Mouse (Mus musculus) gastrocnemius, postnatal 4 days (tissue): ENCODE measurements around the gene Pitpnm3. TPM values are rescaled to one million over a fixed set of nuclear protein-coding genes. Genes with fewer than 3 reads are reported as not detected.
A peak's percentile ranks its signal among the peaks of the same experiment; 100 is the strongest.

Experiments used
- DNase-seq, 2 experiments: peaks; one replicate each; pipeline ENCODE4 v3.0.0; 2021 to 2022; ENCODE audit warnings: low spot score in 2 of 2, mixed read lengths in 2 of 2
- total RNA-seq, 2 experiments: library from RNA; stranded (reverse); gene quantifications; 2 replicates each; pipeline ENCODE4 v1.2.3; 2021

The Pitpnm3 gene
- total RNA-seq, 2 experiments from 2014 or later: 1.4 to 1.5 TPM

DNA sequence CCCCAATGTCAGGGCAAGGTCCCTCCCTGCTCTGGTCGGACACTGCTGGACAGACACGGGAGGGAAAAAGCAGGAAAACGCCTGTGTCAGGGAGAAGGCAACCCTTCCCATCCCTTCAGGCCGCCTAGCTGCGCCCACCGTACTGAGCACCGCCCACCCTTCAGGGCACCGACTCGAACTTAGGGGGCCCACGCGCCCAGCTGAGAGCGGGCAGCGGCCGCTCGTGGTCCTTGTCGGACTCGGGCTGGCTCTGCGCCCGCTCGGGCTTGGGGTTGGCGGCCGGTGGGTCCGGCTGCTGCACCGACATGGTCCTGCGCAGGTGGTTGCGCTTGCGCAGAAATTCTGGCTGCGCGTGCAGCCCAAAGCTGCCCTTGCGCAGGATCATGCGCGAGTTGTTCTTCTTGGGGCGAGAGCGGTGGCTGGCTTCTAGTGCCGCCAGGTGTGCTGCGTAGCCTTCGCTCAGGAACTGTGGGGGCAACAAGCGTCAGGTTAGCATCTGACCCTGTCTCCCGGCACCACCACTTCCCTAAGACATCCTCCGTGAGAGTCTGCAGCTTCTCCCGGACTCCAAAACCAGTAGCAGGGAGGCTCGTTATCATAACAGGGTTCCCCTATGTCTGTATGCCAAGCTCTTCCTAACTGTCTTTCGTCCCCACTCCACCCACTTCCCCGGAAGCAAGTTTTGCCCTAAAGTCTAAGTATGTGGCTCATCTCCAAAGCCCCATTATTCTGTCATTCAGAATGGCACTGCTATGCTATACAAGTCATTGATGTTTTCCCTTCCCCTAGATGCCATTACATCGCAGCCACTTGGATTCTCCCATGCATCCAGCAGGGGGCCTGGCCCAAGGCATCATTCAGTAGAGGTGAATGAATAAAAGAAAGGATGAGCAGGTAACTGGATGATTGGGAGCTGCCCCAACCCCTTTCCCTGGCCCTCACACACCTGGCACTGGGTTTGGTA is 84.4 kb downstream of the Pitpnm3 start:
- DNase-seq: peak in 1 of 2 experiments; percentile 33

DNA sequence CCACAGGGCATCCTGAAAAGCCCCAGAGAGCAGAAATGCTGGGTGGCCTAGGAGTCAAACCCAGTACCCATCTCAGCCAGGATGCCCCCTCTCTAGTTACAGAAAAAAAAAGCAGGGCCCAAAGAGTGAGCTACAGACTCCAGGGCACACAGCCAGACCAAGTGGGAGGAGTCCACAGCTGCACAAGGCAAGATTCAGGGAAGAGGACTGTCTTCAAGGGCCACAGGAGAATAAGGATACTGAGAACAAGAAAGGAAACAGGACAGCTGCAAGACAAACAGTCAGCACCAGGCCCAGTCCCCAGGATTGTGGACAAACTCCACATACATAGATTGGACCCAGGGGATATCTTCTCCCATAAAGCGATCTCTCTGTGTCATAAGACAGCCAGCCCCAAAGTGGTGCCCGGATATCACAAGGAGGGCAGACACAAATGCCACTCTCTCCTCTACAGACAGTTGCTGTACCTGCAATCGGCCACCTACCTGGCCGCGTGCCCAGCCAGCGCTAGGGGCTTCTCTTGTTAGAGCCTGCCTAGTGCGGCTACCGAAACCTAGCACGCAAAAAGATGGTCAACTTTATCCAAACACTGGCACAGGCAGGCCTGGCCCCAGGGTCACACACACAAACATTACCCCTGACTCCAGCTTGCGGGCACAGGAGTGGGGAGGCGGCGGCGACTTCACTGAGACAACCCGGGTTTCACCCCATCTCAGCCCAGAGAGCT is 85.2 kb downstream of the Pitpnm3 start:
- peak in 1 of 2 experiments; percentile 40 for DNase-seq

DNA sequence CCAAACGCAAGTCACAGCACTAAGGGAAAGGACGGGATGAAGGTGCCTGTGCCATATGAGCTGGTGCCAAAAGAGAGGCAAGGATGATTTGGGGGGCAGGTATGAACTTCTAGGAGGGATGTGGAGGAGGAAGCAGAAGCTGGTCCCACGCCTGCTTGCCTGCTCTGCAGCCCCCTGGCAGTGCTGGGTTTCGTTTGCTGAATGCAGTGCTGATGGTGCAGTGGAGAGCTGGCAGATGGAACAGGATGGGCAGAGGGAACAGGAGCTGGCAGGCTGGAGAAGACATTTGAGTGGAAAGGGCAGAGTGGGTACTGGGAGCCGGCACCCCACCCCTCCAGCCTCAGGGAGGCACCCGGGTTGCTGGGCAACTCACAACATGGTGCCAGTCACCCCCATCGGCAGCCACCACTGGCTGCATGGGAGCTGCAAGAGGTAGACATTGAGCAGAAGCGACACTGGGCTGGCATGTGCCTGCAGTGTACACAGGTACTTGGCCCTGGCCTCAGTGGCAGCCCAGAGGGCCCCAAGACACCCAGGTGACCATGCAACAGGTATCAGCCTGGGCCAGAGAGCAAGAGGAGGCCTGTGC is 86.3 kb downstream of the Pitpnm3 start:
- no peak for DNase-seq

DNA sequence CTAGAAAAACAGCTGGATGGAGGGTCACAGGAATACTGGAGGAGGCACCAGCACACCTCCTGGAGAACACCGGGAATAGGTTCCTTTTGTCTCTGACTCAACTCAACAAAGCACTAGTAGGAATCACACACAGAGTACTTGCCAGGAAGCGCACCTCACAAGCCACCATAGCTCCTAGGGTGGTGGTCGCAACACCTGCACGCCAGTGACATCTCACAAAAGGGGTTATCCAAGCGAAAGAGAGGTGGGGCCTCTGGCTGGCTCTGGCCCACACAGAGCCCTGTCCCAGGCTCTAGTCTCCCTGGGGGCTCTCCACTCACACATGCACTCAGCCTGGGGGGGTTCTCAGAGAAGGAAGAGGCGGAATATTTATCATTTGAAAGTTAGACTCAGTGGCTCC is 86.8 kb downstream of the Pitpnm3 start:
- no peak for DNase-seq

DNA sequence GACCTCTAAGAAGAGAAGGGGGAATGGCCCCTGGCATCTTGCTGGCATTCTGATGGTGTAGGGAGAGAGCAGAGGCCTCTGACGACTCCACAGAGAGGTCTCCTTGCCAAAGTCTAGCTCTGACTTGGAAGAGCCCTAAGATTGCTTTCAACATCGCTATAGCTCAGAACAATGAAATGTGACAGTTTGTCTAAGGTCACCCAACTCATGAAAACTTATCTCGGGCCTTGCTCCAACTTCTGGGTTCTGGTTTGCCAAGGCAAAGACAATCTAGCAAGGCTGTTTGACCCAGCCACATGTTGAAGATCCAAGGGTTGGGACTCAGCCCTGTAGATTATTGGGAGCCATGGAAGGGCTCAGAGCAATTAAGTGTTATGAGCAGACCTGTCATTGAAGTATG is 91.3 kb downstream of the Pitpnm3 start:
- DNase-seq: no peak

DNA sequence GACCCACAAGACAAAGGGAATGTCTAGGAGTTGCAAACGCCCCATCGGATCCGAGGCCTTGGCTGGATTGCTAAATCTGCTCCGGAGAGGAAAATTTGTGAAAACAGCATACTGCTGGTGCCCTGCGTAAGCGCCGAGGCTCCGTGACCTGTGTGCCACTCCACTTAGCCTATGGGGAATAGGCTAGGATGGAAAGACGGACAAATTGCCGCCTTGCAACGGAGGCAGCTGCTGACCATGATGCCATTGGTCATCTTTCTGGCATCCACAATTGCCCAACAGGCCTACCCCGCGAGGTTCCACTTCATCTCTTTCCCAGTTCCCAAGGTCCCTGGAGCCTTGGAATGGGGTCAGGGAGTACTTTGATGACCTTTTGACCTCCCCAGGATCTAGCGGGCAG is 92.9 kb downstream of the Pitpnm3 start:
- no peak for DNase-seq

DNA sequence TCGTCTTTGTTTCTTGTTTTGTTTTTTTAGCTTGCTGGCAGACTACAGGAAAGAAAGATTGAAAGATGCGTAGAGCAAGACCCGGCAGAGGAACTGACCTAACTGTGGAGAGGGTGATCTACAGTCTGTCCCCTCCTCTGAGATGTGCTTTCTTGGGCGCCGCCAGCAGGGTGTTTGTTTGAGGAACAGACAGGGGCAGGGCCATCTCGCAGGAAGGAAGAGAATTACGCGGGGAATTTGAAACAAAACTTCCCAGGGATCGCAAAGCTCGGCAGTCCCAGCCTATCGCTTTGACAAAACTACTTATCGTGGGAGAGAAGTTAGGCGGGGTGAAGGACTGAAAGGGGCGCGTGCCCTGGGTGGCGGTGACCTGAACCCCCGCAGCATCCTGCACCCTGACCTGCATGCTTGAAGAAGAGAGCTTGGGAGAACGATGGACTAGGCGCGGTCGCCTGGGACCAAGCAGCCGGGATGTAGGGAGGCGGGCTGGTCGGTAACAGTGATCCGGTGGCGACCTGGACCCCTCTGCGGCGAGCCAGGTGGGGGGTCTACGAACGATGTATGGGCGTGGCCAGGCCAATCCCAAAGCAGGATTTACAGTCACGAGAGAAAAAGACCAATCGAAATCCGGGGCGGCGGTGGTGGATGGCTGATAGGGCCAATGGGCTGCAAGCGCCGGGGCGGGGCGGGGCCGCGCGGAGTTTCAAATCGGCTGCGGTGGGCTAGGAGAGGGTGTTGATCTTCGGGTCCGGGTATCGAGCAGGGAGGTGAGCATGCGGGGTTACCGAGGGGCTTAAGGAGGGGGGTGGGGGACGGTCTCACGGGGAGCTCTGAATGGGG is 93.6 kb downstream of the Pitpnm3 start, which contains the start of gene Pimreg:
Pimreg (plus strand) TSS at position 265 of the 840 bp plus-strand sequence.
- DNase-seq: peak; percentile 72 to 88

DNA sequence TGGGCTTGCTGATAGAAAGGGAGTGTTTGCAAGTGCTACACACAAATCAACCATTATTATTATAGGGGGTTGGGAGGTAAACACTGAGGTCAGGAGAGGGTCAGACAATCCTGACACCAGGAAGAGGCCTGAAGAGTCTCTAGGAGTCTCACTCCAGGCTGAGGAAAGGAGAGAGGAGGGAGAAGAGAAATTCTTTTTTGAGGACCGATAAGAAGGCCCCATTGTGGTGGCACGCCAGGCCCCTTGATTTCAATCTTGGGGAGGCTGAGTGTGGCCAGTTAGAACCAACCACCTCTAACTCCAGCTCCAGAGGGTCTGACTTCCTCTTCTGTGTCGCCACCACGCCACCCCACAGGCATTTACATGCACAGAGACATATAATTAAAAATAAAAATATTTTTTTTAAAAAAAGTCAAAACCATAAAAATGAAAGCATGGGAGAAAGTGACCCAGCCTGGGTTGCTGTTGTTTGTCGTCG is 94.2 kb downstream of the Pitpnm3 start:
- DNase-seq: no peak

DNA sequence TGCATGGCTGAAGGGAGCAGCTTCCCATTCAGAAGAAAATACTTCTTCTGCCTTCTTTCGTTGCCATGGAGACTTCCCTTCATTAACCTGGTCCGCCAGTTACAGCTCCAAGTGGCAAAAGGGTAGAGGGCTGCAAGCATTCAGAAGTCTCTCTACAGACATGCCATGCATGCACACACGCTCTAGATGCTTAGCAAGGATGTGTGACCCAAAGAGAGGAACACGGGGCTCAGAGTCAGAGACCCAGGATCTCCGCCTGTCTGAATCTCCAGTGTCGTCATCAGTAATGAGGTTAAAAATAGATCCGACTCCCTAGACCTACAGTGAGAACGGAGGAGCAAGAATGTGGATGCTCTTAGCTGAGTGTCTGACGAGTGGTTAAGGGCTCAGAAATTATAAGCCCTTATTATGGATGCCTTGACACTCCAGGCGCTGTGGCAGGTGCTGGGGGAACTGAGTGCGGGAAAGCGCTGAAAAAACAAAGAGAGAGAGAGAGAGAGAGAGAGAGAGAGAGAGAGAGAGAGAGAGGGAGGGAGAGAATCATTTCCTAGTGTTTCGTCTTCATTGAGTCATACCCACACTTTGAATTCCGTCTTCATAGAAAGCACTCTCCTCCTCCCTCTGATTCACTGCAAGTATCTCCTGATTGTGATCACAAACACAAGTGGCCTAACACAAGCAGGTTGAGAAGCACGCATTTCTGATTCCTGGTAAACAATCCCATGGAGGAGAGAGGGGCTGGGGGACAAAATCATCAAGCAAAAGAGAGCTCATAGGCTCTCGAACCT is 95.8 kb downstream of the Pitpnm3 start:
- no peak for DNase-seq

DNA sequence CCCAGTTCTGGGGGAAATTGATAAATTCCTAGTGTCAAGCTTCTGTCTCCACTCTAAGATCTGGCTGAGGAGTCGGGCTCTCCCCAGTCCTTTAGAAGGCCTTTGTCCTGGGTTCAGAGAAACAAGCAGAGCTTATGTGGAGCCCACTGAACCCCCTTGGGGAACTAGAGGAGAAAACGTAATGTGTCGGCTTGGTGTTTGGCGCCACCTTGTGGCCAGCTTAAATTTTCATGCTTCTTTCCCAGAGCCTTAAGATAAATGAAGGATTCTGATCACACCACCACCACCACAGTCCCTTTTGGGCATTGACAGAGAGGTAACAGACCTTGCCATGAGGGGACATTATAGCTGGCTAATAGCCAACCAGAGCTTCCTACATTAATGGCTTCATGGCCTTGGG is 97.6 kb downstream of the Pitpnm3 start:
- DNase-seq: peak; percentile 44 to 68

DNA sequence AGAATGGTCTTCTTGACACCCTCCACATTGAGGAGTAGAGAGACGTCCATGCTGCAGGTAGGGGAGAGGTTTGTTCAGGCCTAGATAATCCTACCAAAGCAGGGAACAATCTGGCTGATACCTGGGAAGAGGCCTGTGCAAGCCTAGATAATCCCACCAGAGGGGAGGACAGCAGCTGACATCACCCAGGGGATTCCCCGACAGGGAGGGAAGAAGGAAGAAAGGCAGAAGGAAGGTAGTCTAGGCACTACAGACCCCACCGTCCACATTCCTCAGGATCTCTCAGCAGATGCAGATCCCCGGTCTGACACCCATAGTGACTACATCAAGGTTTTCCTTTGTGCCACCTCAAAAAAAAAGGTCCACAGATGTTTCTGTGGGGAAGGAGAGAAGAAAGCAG is 98.2 kb downstream of the Pitpnm3 start, which contains the start of gene Aipl1:
Aipl1 (minus strand) TSS at position 101 of the 400 bp plus-strand sequence.
- DNase-seq: no peak

DNA sequence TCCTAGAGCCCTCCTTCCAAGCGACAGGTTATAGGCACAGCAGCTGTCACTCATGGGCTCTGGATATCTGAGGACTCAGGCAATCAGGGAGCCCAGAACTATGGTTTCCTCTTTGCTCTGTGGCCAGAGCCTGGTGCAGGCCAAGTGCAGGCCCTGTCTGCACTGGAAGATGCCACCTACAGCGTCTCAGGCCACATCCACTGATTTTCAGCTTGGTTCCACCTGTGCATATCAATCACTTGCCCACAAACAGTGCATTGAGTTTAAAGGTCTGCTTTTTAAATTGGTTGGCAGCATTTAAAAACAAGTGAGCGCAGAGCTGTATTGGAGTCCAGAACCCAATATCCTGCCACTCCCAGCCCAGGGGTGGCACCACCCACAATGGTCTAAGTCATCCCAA is 103.0 kb downstream of the Pitpnm3 start:
- no peak for DNase-seq

DNA sequence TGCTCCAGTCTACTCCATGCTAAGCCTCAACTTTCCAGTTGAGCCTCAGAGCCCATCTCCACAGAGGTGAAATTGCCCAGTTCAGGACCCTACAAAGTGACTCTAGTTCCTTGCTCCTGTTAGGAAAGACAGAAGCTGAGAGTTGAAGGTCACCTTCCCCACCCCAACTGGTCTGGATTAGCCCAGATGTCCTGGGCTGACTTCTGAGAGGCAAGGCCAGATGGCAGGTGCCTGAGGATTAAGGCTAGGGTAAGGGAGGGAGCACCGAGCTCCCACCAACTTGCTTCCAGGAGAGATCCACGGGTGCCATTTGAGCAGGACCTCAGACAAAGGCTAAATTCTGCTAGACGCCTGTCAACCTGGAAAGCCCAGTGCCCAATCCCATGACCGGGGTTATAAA is 103.5 kb downstream of the Pitpnm3 start:
- no peak for DNase-seq

DNA sequence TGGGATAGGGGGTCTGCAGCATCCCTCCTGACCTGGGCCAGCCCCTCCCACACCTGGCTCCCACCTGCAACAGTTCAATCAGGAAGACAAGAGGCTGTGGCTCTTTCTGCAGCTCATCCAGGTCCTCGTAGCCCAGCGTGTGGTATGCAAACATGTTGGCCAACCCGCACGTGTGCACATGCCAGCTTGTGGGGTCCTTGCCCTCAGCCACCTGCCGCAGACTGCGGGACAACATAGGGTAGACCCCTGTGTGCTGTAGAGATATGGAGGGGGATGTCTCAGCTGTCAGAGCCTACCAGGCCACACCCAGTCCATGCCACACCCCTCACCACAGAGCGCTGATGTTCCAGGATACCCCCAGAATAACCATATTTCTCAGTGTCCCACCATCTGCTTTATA is 104.2 kb downstream of the Pitpnm3 start:
- DNase-seq: no peak

DNA sequence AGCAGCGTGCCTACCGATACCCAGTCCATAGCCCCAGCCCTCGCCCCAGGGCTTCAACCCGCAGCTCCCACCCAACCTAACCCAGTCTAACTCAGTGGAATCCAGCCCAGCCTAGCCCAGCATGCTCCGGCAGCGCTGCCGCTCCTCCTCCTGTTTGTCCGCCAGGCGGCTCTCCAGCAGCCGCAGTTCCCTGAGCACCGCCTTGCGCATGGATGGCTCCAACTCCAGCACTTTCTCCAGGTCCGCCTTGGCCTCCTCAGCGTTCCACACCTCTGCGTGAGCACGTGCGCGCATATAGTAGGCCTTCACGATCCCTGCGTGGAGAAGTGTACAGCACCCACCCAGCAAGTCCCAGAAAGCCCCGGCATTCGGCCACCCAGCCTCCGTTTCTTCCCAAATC is 106.4 kb downstream of the Pitpnm3 start:
- DNase-seq: peak in 1 of 2 experiments; percentile 47

DNA sequence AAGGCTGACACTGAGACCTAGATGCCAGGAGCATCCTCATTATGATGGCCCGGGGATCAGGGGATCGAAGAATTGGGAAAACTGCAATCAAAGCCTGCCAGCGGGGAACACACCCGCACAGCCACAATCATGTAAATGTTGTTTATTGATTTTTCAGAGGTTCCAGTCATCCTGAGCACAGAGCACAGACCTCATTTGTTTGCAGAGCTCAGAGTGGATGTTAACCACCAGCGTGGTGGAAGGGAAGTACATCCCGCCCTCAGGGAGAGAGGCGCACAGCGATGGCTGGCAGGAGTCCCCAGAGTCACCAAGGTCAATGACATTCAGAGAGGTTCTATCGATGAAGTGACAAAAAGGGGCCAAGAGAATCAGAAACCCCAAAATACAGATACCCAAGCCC is 107.7 kb downstream of the Pitpnm3 start:
- DNase-seq: no peak

DNA sequence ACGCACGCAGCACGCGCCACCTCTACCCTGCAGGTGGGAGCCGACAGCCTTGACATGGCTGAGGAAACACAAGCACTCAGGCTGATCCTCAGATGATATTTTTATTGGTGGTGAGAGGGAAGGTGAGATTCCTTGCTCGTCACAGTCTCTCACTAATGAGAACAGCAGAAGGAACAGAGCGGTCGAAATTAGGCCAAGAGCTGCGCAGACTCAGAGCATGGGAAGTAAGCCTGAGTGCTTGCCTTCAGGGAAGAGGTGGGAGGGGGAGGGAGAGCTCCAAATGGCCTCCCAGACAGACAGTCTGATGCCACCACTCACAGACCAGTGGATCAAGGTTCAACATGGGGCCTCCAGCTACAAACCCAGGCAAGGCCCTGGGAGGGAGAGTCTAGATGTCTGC is 109.1 kb downstream of the Pitpnm3 start:
- no peak for DNase-seq

DNA sequence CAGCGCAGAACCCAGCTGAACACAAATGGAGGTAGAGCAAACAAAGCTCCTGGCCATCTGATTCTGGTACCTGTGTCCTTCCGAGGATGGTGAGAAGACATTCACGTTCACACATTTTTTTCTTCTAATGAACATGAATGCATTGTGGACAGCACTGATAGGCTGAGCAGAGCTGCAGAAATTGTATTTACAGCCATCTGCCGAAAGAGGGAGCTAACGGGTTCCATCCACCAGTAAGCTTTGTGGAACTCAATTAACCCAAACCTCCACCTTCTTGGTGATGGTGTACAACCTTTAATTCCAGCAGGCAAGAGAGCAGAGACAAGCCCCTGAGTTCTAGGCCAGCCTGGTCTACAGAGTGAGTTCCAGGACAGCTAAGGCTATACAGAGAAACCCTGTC is 109.7 kb downstream of the Pitpnm3 start:
- DNase-seq: no peak

DNA sequence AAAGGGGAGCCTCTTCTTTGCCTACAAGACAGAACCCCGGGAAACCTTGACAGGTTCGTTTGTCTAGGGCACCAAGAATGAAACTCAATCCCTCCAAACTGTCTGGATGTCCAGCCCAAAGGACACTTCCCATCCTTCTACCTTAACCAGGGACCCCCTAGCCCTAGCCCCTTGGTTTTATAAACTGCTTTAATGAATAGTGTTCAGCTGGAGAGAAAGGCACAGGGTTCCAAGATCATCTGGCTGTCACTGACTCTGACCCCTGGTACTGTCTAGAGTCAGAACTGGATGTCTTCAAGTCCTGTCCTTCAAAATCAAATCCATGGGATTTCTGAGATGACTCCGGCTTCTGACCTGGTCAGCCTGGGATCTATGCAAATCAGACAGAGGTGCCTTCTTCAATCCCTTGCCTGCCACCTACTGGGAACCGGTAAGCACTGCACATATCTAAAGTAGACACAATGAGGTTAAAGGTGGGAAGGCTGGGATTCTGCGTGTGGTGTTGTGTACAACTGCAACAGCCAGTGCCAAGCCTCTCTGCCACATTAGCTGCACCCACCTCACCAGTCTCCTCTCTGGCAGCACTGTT is 111.3 kb downstream of the Pitpnm3 start:
- peak in 1 of 2 experiments; percentile 68 for DNase-seq
